Mouse (Mus musculus): Measurements from ENCODE around the gene Hace1.

GRCm38 (mm10) chr10:45668266-45668665, 90.6 kb downstream of the Hace1 start:
- no peak for TF ChIP-seq CTCF (IDR thresholded peaks at IDR 0.05; ENCODE audit: borderline replicate concordance, insufficient read depth, low read depth, low read length)
- TF ChIP-seq POLR2A (IDR thresholded peaks at IDR 0.05; ENCODE audit: borderline replicate concordance, insufficient read depth, low read length), result no peak
